Mouse (Mus musculus) E14TG2a.4 (cell line): Measurements from ENCODE around the gene Ugt1a7c.

Experiments used
- H3K27me3 ChIP-seq: 2 replicates; pipeline ENCODE4 v1.6.1; 2014; ENCODE audit warnings: low read length, control low read depth; ENCODE audit not compliant: insufficient read depth
- H3K36me3 ChIP-seq: 2 replicates; pipeline ENCODE4 v1.6.1; 2014; ENCODE audit warnings: low read length, control low read depth; ENCODE audit not compliant: insufficient read depth
- H3K4me1 ChIP-seq: replicated peaks from 2 replicates; pipeline ENCODE4 v1.6.1; 2014; ENCODE audit warnings: low read depth, low read length, control low read depth
- H3K4me3 ChIP-seq: replicated peaks from 2 replicates; pipeline ENCODE4 v1.5.1; 2014; ENCODE audit warnings: mild to moderate bottlenecking, low read length
- H3K9me3 ChIP-seq: 2 replicates; pipeline ENCODE4 v1.6.1; 2014; ENCODE audit warnings: low read length, control low read depth
- CTCF ChIP-seq: conservative IDR thresholded peaks from 2 replicates; pipeline ENCODE4 v1.5.1; 2014; ENCODE audit warnings: low read length
- NANOG ChIP-seq: IDR thresholded peaks from 2 replicates; pipeline ENCODE4 v1.6.1; 2014; ENCODE audit warnings: borderline replicate concordance, low read length, mixed read lengths
- POU5F1 ChIP-seq: IDR thresholded peaks from 2 replicates; pipeline ENCODE4 v1.6.1; 2014; ENCODE audit warnings: low read length, borderline replicate concordance

Ugt1a7c gene

GRCm38 (mm10) chr1:88225741-88226140 is 130.9 kb downstream of the Ugt1a7c start:
- Histone ChIP-seq H3K4me1 (no peaks in the 10 kb centered on the region), H3K27me3 (0 out of 2 replicates have a peak, but pooled peaks cover 3% of the 10 kb centered on the region), H3K4me3 (no peak overlapping the region), H3K9me3 (0 out of 2 replicates have a peak, but pooled peaks cover 6% of the 10 kb centered on the region), H3K36me3 (no peaks in the 10 kb centered on the region)
- TF ChIP-seq NANOG, result no peak
- TF ChIP-seq POU5F1, result no peak
- TF ChIP-seq CTCF, result no peak

DNA sequence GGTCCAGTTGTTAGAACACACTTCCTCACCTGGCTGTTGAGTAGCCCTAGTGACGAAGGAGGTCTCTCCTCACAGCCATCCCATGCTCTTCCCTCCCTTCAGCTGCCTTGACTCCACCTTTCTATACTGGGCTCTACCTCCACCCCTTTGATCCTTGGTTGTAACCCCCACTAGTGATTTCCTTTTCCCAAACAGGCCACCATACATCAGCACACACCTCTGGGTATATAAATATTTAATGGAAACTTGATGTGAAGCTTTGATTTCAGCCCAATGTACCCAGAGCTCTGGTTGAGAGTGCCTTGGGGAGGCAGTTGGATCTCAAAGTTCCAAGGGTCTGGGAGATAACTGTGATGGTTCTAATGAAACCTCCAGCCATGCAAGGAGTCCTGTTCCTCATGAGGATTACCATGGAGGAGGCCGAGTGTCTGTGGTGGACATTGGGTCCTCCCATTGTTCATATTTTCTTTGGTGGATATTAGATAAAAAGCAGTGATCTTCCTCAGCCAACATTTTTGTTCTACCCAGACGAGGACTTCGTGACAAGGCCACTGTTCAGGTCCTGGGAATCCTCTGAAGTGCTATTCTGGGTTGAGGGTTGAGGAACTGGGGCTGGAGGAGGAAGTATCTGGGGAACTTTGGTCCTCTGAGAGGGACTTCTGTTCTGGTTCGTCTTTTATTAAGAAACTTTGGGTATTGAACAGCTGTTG is 132.0 kb downstream of the Ugt1a7c start, which contains the start of gene Mroh2a:
TSS of gene Mroh2a (plus strand) at position 317 of the 710 bp plus-strand sequence.
- Histone ChIP-seq H3K4me1 (no peaks in the 10 kb centered on the region), H3K27me3 (0 out of 2 replicates have a peak, but pooled peaks cover 7% of the 10 kb centered on the region), H3K36me3 (no peaks in the 10 kb centered on the region), H3K9me3 (peaks cover 8% of the 10 kb centered on the region; the same call in 1 of the 2 replicates), H3K4me3 (no peak within 1 kb of the TSS)
- no peak for TF ChIP-seq NANOG
- TF ChIP-seq CTCF, result no peak
- TF ChIP-seq POU5F1, result no peak

GRCm38 (mm10) chr1:88227482-88227881 is 132.6 kb downstream of the Ugt1a7c start:
- H3K9me3 ChIP-seq, result peaks cover 12% of the 10 kb centered on the region; the same call in 1 of the 2 replicates
- no peaks in the 10 kb centered on the region for H3K36me3 ChIP-seq
- 0 out of 2 replicates have a peak, but pooled peaks cover 10% of the 10 kb centered on the region for H3K27me3 ChIP-seq
- TF ChIP-seq POU5F1 (no peak), NANOG (no peak), CTCF (no peak)
- no peak overlapping the region for H3K4me3 ChIP-seq
- no peaks in the 10 kb centered on the region for H3K4me1 ChIP-seq

GRCm38 (mm10) chr1:88228121-88228520 is 133.3 kb downstream of the Ugt1a7c start:
- no peak for TF ChIP-seq CTCF
- TF ChIP-seq NANOG, result no peak
- TF ChIP-seq POU5F1, result no peak
- no peaks in the 10 kb centered on the region for H3K4me1 ChIP-seq
- peaks cover 12% of the 10 kb centered on the region; the same call in 1 of the 2 replicates for H3K27me3 ChIP-seq
- H3K4me3 ChIP-seq, result no peak overlapping the region
- peaks cover 16% of the 10 kb centered on the region; the same call in 1 of the 2 replicates for H3K9me3 ChIP-seq
- H3K36me3 ChIP-seq, result no peaks in the 10 kb centered on the region

DNA sequence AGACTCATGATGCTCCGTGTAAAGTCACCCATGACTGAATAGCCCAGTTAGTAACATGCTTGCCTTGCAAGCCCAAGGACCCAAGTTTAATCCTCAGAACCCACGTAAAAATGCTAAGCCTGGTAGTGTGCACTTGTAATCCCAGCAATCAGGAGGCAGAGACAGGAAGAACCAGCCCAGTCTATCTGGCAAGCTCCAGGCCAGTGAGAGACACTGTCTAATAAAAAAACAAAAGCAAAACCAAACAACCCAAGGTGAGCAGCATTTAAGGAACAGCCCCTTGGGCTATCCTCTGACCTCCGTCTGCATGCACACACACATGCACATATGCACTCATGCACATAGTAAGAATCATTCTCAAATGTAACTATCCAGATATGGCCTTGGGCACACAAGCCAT is 134.7 kb downstream of the Ugt1a7c start:
- H3K36me3 ChIP-seq, result no peaks in the 10 kb centered on the region
- no peak for TF ChIP-seq CTCF
- no peak for TF ChIP-seq POU5F1
- TF ChIP-seq NANOG, result no peak
- peaks cover 16% of the 10 kb centered on the region; the same call in 1 of the 2 replicates for H3K9me3 ChIP-seq
- H3K27me3 ChIP-seq, result peaks cover 15% of the 10 kb centered on the region; the same call in 1 of the 2 replicates
- H3K4me3 ChIP-seq, result no peak overlapping the region
- H3K4me1 ChIP-seq, result no peaks in the 10 kb centered on the region

- no peaks in the 10 kb centered on the region for H3K36me3 ChIP-seq
- peaks cover 20% of the 10 kb centered on the region for H3K9me3 ChIP-seq
- H3K4me1 ChIP-seq, result no peaks in the 10 kb centered on the region
- peaks cover 17% of the 10 kb centered on the region; the same call in 1 of the 2 replicates for H3K27me3 ChIP-seq
- no peak for TF ChIP-seq CTCF
- no peak for TF ChIP-seq POU5F1
- TF ChIP-seq NANOG, result no peak
- no peak overlapping the region for H3K4me3 ChIP-seq
Observed at GRCm38 (mm10) chr1:88229986-88230385, 135.1 kb downstream of the Ugt1a7c start.

DNA sequence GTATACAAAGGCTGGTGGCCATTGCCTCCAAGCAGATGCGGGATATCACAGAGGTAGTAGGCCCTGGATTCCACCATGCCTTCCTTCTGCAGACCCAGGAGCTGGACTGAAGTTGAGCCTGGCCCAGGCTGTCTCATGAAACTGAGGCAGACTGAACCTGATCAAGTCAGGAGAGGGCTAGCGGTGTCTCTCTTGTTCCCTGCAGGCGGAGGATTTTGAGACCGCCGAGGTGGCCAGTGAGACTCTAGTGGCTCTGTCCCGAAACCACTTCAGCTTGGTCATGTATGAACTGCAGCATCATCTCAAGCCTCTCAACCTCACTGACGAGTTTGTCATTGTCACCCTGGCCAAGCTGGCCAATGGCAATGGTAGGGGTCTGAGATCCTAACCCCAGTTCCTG is 135.6 kb downstream of the Ugt1a7c start:
- H3K4me3 ChIP-seq, result no peak overlapping the region
- H3K9me3 ChIP-seq, result peaks cover 24% of the 10 kb centered on the region
- H3K27me3 ChIP-seq, result peaks cover 20% of the 10 kb centered on the region; the same call in 1 of the 2 replicates
- H3K36me3 ChIP-seq, result no peaks in the 10 kb centered on the region
- H3K4me1 ChIP-seq, result no peaks in the 10 kb centered on the region
- TF ChIP-seq CTCF, result no peak
- TF ChIP-seq NANOG, result no peak
- no peak for TF ChIP-seq POU5F1

GRCm38 (mm10) chr1:88230981-88231802 is 136.3 kb downstream of the Ugt1a7c start:
- no peaks in the 10 kb centered on the region for H3K36me3 ChIP-seq
- TF ChIP-seq CTCF (no peak), POU5F1 (no peak), NANOG (no peak)

More at GRCm38 (mm10) chr1:88230981-88231802, 136.3 kb downstream of the Ugt1a7c start:
- Histone ChIP-seq H3K27me3 (peaks cover 20% of the 10 kb centered on the region; the same call in 1 of the 2 replicates), H3K4me1 (no peaks in the 10 kb centered on the region), H3K9me3 (peaks cover 31% of the 10 kb centered on the region), H3K4me3 (no peak overlapping the region)
